Mouse (Mus musculus) heart, postnatal 0 days (tissue): ENCODE measurements around the gene Zbed4. TPM values are rescaled to one million over a fixed set of nuclear protein-coding genes. Genes with fewer than 3 reads are reported as not detected.
"Not testable (repeated sequence)": the region's sequence is repeated elsewhere in the genome, so short reads cannot be mapped to it uniquely, and the experiment has no call there.

ENCODE experiments used
- ATAC-seq: fragments of 200-750 bp; cut with Nextera tagmentation; 2 replicates; pipeline ENCODE4 v1.8.0; 2017; ENCODE audit warnings: low read depth, moderate number of reproducible peaks, moderate library complexity; ENCODE audit not compliant: insufficient read depth
- DNase-seq: peaks from one replicate; pipeline ENCODE4 v3.0.0-alpha.2; 2016; ENCODE audit warnings: low spot score
- H3K27ac ChIP-seq: fragments of 300-500 bp; sonication (generic); 2 replicates; pipeline ENCODE4 v1.5.1; 2014; ENCODE audit warnings: low read depth, mild to moderate bottlenecking
- H3K27me3 ChIP-seq: fragments of 300-500 bp; sonication (generic); 2 replicates; pipeline ENCODE4 v1.6.1; 2014; ENCODE audit warnings: low read length, mixed read lengths; ENCODE audit not compliant: control insufficient read depth, insufficient read depth
- H3K36me3 ChIP-seq: fragments of 300-500 bp; sonication (generic); replicated peaks from 2 replicates; pipeline ENCODE4 v1.6.1; 2014; ENCODE audit warnings: low read length, mixed read lengths; ENCODE audit not compliant: control insufficient read depth, insufficient read depth
- H3K4me1 ChIP-seq: fragments of 300-500 bp; sonication (generic); 2 replicates; pipeline ENCODE4 v1.6.1; 2014; ENCODE audit warnings: antibody characterized with exemption; ENCODE audit not compliant: control insufficient read depth, insufficient read depth
- H3K4me2 ChIP-seq: fragments of 300-500 bp; sonication (generic); 2 replicates; pipeline ENCODE4 v1.6.1; 2014; ENCODE audit warnings: low read depth, mild to moderate bottlenecking, low read length, moderate library complexity
- H3K4me3 ChIP-seq: fragments of 300-500 bp; sonication (generic); 2 replicates; pipeline ENCODE4 v1.5.1; 2014; ENCODE audit warnings: low read depth, low read length
- H3K9ac ChIP-seq: fragments of 300-500 bp; sonication (generic); replicated peaks from 2 replicates; pipeline ENCODE4 v1.6.1; 2014; ENCODE audit warnings: low read depth, low read length, mixed read lengths
- H3K9me3 ChIP-seq: fragments of 300-500 bp; sonication (generic); replicated peaks from 2 replicates; pipeline ENCODE4 v1.6.1; 2016; ENCODE audit warnings: low read length; ENCODE audit not compliant: control insufficient read depth
- CTCF ChIP-seq: IDR thresholded peaks from 2 replicates; pipeline ENCODE4 v1.5.1; 2016; ENCODE audit warnings: antibody characterized with exemption, control low read depth, low read depth
- EP300 ChIP-seq: IDR thresholded peaks from 2 replicates; pipeline ENCODE4 v1.6.1; 2016; ENCODE audit warnings: antibody characterized with exemption, low read depth
- WGBS: fragments of 180-500 bp; shearing (Covaris S2); extraction: QIAGEN DNeasy Blood & Tissue Kit; methylation state at CpG from one replicate; pipeline ENCODE4 v1.1.7; 2014; 5-methylcytosine and 5-hydroxymethylcytosine counted together
- polyA plus RNA-seq: library from polyadenylated mRNA; unstranded; fragments of >200 nt; fragmentation: Nextera tagmentation; extraction: Ambion mirVana; gene quantifications from 2 replicates; pipeline ENCODE4 v1.2.1, GENCODE M21; 2015
- total RNA-seq: library from RNA; depleted of rRNA; stranded (reverse); fragments of >200 nt; gene quantifications from 2 replicates; pipeline ENCODE4 v1.2.3, GENCODE M21; 2014; ENCODE audit warnings: low replicate concordance

Zbed4 gene
- total and polyA plus RNA-seq, 2 experiments from 2014 or later = 5.1 to 15.7 TPM

DNA sequence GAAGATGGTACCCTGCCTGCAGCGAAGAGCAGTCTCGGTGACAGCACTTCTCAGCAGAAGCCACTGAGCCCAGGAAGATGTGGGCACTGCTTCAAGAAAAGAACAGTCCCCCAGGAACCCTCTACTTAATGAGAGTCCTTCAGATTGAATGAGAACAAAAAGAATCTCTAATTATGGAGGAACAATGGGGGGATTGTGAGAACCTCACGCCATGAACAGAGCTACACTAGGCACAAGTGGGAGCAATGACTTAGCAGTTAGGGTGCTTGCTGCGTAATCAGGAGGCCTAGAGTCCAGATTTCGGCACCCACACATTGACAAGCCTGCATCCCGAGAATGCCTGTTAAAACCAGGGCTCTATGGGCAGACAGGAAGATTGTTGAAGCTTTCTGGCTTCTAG, 10.1 kb upstream of the Zbed4 start:
- no peak overlapping the region for H3K27ac ChIP-seq
- TF ChIP-seq CTCF (no peak), EP300 (no peak)
- no peak overlapping the region for H3K9ac ChIP-seq
- ATAC-seq (no peak), DNase-seq (no peak)
- no peak overlapping the region for H3K4me3 ChIP-seq
- WGBS = 66% methylated on average over 6 of the region's 6 CpGs
- no peaks in the 10 kb centered on the region for H3K36me3 ChIP-seq
- H3K4me2 ChIP-seq = no peak overlapping the region
- H3K27me3 ChIP-seq = no peaks in the 10 kb centered on the region
- H3K9me3 ChIP-seq = no peaks in the 10 kb centered on the region
- no peaks in the 10 kb centered on the region for H3K4me1 ChIP-seq

DNA sequence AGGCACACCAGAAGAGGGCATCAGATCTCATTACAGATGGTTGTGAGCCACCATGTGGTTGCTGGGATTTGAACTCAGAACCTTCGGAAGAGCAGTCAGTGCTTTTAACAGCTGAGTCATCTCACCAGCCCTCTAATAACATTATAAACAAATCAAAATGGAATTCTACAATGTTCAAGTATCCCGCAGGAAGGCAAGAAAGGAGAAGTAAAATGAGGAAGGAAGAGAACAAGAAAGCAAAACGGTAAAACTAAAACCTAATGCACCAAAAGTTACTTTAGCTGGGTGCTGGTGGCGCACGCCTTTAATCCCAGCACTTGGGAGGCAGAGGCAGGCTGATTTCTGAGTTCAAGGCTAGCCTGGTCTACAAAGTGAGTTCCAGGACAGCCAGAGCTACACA, 8.1 kb upstream of the Zbed4 start:
- not testable (repeated sequence) for H3K9me3 ChIP-seq, H3K4me3 ChIP-seq, DNase-seq, H3K4me1 ChIP-seq, H3K27ac ChIP-seq, H3K9ac ChIP-seq, H3K4me2 ChIP-seq, ATAC-seq, H3K27me3 ChIP-seq, H3K36me3 ChIP-seq
- 88% methylated on average over 5 of the region's 5 CpGs for WGBS

DNA sequence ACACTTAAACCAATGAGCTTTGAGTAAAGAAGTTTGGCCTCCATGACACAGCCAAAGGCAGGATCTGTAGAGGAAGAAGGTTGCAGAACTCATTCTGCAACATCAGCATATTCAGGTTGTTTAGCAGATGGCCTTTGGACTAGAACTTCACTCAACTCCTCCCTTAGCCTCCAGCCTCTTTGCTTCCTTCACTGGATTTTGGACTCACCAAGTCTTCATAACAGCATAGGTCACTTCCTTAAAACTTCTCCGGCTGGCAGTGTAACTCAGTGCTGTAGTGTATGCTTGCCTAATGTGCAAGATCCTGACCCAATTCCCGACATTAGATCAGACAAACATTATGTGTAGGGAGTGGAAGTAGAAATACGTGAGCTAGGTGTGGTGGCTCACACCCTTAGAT, 6.1 kb upstream of the Zbed4 start:
- TF ChIP-seq CTCF = no peak
- no peak for TF ChIP-seq EP300
- H3K4me1 ChIP-seq = no peaks in the 10 kb centered on the region
- no peaks in the 10 kb centered on the region for H3K9me3 ChIP-seq
- H3K9ac ChIP-seq = no peak overlapping the region
- no peak for DNase-seq
- H3K4me2 ChIP-seq = no peak overlapping the region
- no peaks in the 10 kb centered on the region for H3K36me3 ChIP-seq
- 75% methylated on average over 3 of the region's 3 CpGs for WGBS
- ATAC-seq = no peak
- H3K4me3 ChIP-seq = no peak overlapping the region
- no peak overlapping the region for H3K27ac ChIP-seq
- H3K27me3 ChIP-seq = no peaks in the 10 kb centered on the region

DNA sequence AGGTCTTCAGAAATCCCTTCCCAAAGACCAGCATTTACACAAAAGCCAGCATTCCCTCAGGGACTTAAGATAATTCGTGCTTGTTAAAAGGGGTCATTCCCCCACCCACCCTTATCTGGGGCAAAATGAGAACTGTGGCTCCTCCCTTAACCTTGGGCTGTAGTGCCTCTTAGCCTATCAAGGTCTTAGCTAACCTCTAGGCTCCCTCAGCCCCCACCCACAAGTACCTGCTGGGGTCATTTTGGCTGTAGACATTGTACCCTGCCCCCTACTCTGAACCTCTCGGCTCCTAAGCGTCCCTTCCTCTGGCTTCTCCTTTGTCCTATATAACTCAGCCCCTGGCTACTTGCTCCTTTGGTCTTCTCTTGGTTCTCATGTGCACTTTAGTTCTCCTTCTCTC, 5.5 kb upstream of the Zbed4 start:
- TF ChIP-seq EP300 = no peak
- TF ChIP-seq CTCF = no peak
- Histone ChIP-seq H3K27ac (no peak overlapping the region), H3K4me2 (no peak overlapping the region), H3K4me3 (no peak overlapping the region), H3K9ac (no peak overlapping the region), H3K36me3 (no peaks in the 10 kb centered on the region), H3K4me1 (peaks cover 5% of the 10 kb centered on the region; the same call in 1 of the 2 replicates), H3K9me3 (no peaks in the 10 kb centered on the region), H3K27me3 (no peaks in the 10 kb centered on the region)
- 44% methylated on average over 3 of the region's 3 CpGs for WGBS
- no peak for ATAC-seq
- no peak for DNase-seq

DNA sequence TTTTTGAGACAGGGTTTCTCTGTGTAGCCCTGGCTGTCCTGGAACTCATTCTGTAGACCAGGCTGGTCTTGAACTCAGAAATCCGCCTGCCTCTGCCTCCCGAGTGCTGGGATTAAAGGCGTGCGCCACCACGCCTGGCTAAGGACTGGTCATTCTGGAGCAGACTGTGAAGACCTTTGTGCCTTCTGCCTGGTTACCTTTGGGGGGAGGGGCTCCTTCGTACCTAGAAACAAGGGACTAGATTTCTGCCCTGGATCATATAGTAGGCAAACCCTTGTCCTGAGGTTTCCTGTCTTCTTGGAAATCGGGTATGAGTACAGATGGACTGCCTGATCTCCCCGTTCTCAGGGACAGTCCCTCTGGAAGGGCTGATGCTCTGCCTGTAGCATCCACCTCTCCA, 1.8 kb upstream of the Zbed4 start:
- not testable (repeated sequence) for H3K4me2 ChIP-seq, H3K9me3 ChIP-seq, H3K27ac ChIP-seq, H3K27me3 ChIP-seq, H3K9ac ChIP-seq, H3K4me3 ChIP-seq, H3K36me3 ChIP-seq, ATAC-seq, DNase-seq
- peaks cover 13% of the 10 kb centered on the region; the same call in 1 of the 2 replicates for H3K4me1 ChIP-seq
- 86% methylated on average over 8 of the region's 8 CpGs for WGBS

DNA sequence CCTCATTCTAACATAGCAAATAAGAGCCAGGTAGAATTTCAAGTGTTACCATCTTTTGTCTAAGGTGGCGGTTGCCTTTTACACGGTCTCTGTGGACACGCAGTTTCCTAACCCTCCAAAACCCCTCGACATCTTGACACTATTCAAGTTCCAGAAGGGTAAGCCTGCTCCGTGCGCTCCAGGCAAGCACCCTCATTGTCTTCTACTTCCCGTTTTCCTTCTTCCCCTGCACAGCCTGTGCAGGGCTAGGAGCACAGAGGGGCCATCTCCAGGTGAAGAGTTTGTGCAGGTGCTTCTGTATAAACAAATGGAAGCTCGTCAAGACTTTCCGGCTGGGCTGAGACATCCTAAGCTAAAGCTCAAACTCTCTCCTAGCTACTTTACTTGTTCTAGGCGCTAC, 1.4 kb upstream of the Zbed4 start:
- Histone ChIP-seq H3K9ac (no peak overlapping the region), H3K4me2 (no peak overlapping the region), H3K27ac (no peak overlapping the region), H3K4me3 (no peak overlapping the region), H3K36me3 (0 out of 2 replicates have a peak, but pooled peaks cover 2% of the 10 kb centered on the region), H3K27me3 (no peaks in the 10 kb centered on the region), H3K9me3 (no peaks in the 10 kb centered on the region), H3K4me1 (peaks cover 13% of the 10 kb centered on the region; the same call in 1 of the 2 replicates)
- TF ChIP-seq EP300 (no peak), CTCF (no peak)
- ATAC-seq = no peak
- WGBS = 84% methylated on average over 10 of the region's 10 CpGs
- DNase-seq = no peak
